Mouse (Mus musculus) spleen, adult 2 months (tissue): ENCODE measurements around the gene Sdk1.

Experiments used
- CTCF ChIP-seq: fragments of 200-500 bp; IDR thresholded peaks from 2 replicates; pipeline ENCODE4 v1.5.1; 2011; ENCODE audit warnings: mild to moderate bottlenecking, inconsistent platforms; ENCODE audit not compliant: insufficient read depth, insufficient read length, insufficient replicate concordance; ENCODE audit errors: extremely low read depth
- POLR2A ChIP-seq: fragments of 200-500 bp; IDR thresholded peaks from 2 replicates; pipeline ENCODE4 v1.6.1; 2011; ENCODE audit warnings: low read depth, low read length, inconsistent platforms

DNA sequence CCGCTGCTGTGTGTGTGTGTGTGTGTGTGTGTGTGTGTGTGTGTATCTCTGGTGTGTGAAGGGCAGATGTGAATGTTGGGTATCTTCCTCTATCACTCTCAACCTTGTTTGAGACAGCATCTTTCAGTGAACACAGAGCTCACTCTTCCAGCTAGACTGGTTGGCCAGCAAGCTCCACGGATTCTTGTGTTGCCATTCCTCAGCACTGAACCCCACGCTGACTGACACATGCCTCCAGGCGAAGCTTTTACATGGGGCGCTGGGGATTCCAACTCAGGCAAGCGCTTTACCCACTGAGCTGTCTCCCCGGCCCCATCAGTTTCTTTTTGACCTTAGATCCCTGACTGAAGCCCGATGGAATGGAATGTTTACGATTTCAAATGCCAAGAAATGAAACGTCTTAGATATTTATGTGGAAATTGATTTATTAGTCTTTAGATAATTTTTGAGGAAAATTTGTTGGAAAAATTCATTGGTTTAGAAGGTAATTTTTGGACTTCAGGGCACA is 582.6 kb downstream of the Sdk1 start:
- TF ChIP-seq POLR2A: no peak
- TF ChIP-seq CTCF: no peak
